In the genomic region with DNA sequence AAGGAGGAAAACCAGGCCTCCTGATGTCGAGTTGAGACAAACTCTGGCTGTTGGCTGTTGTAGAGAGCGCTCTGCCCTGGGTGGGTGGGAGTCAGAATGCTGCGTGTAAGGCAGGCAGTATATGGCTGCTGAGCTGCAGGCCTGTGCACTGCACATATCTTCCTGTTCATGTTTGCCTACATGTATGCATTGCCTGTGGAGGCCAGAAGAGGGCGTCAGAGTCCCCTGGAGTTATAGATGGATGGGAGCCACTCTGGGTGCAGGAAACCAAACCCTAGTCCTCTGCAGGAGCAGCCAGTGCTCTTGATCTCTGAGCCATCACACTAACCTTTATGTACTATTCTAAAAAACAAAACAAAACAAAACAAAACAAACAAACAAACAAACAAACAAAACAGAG, we compare ENCODE assay signal across 26 mouse cellular contexts. TPM values are rescaled to one million over a fixed set of nuclear protein-coding genes. Genes with fewer than 3 reads are reported as not detected.
DNase-seq lines count a peak whose midpoint lies in the region; ATAC-seq and TF ChIP-seq lines count a peak whose summit lies in the region.
"Had no signal": no experiment of that assay in that cellular context is flagged by ENCODE, and none has a peak within 500 bp of the region (broad histone marks: within the 10 kb centered on the region; RNA-seq: fewer than 3 reads in every experiment).

No protein-coding gene starts in this region.

- H3K4me3 ChIP-seq in cerebellum, adult 2 months (replicated peaks; ENCODE audit: insufficient read depth, low read depth, low read length), result no peak overlapping the region
- no peak overlapping the region for H3K4me3 ChIP-seq in liver, embryonic 14.5 days (ENCODE audit: insufficient read depth in 1 of 2, low read depth in 2 of 2, low read length in 2 of 2)
- H3K4me3 ChIP-seq in liver, embryonic 12.5 days, result no peak overlapping the region
- H3K4me3 ChIP-seq in ES-Bruce4 (ENCODE audit: low read depth, low read length), result no peak overlapping the region
- H3K4me3 ChIP-seq in midbrain, embryonic 14.5 days (replicated peaks; ENCODE audit: low read depth, low read length), result no peak overlapping the region
- H3K4me3 ChIP-seq: embryonic facial prominence, embryonic 15.5 days; heart, embryonic 15.5 days; kidney, embryonic 15.5 days; limb, embryonic 12.5 days; liver, embryonic 13.5 days; midbrain, embryonic 13.5 days had no signal

- ATAC-seq in liver, embryonic 14.5 days (ENCODE audit: insufficient read depth), result no peak
- ATAC-seq in liver, embryonic 12.5 days, result no peak
- ATAC-seq in midbrain, embryonic 14.5 days (ENCODE audit: low FRiP score, low TSS enrichment), result no peak
- ATAC-seq: forebrain, embryonic 16.5 days; hindbrain, embryonic 16.5 days; midbrain, embryonic 13.5 days had no signal

- peak; percentile 25; the same call in 1 of the 2 replicates for TF ChIP-seq CTCF in cerebellum, adult 2 months (IDR thresholded peaks at IDR 0.05; ENCODE audit: borderline replicate concordance, insufficient read depth, low read depth, low read length)
- TF ChIP-seq CTCF in liver, embryonic 14.5 days (IDR thresholded peaks at IDR 0.05; ENCODE audit: low read depth), result 0 out of 2 replicates have a peak, but pooled peaks have one; percentile 3
- TF ChIP-seq CTCF in ES-Bruce4 (IDR thresholded peaks at IDR 0.05; ENCODE audit: low read depth, low read length), result peak; percentile 55

- no peaks in the 10 kb centered on the region for H3K4me1 ChIP-seq in cerebellum, adult 2 months (ENCODE audit: control insufficient read depth, insufficient read depth, low read length)
- no peaks in the 10 kb centered on the region for H3K4me1 ChIP-seq in liver, embryonic 14.5 days (replicated peaks; ENCODE audit: control insufficient read depth in 2 of 2, insufficient read depth in 2 of 2, low read length in 1 of 2)
- H3K4me1 ChIP-seq in liver, embryonic 12.5 days, result no peaks in the 10 kb centered on the region
- no peaks in the 10 kb centered on the region for H3K4me1 ChIP-seq in ES-Bruce4 (ENCODE audit: control insufficient read depth, insufficient read depth, low read length)
- no peaks in the 10 kb centered on the region for H3K4me1 ChIP-seq in midbrain, embryonic 14.5 days (ENCODE audit: control insufficient read depth, insufficient read depth, low read length)
- H3K4me1 ChIP-seq: embryonic facial prominence, embryonic 15.5 days; heart, embryonic 15.5 days; kidney, embryonic 15.5 days; limb, embryonic 12.5 days; liver, embryonic 13.5 days; midbrain, embryonic 13.5 days had no signal

- H3K36me3 ChIP-seq in liver, embryonic 14.5 days (replicated peaks; ENCODE audit: control insufficient read depth, insufficient read depth, low read depth), result no peaks in the 10 kb centered on the region
- H3K36me3 ChIP-seq in liver, embryonic 12.5 days, result no peaks in the 10 kb centered on the region
- H3K36me3 ChIP-seq in ES-Bruce4 (ENCODE audit: control insufficient read depth, insufficient read depth, low read length, poor library complexity, severe bottlenecking), result peaks cover 2% of the 10 kb centered on the region; the same call in 1 of the 2 replicates
- H3K36me3 ChIP-seq in midbrain, embryonic 14.5 days (ENCODE audit: control insufficient read depth, insufficient read depth, low read length), result peaks cover 85% of the 10 kb centered on the region
- H3K36me3 ChIP-seq: liver, embryonic 13.5 days had no signal

- H3K27ac ChIP-seq in cerebellum, adult 2 months (ENCODE audit: insufficient read depth, low read length), result no peak overlapping the region
- no peak overlapping the region for H3K27ac ChIP-seq in liver, embryonic 14.5 days
- no peak overlapping the region for H3K27ac ChIP-seq in liver, embryonic 12.5 days
- no peak overlapping the region for H3K27ac ChIP-seq in ES-Bruce4 (ENCODE audit: insufficient read depth, low read length)
- H3K27ac ChIP-seq in midbrain, embryonic 14.5 days (replicated peaks; ENCODE audit: low read depth, low read length), result no peak overlapping the region
- H3K27ac ChIP-seq: embryonic facial prominence, embryonic 15.5 days; heart, embryonic 15.5 days; kidney, embryonic 15.5 days; limb, embryonic 12.5 days; liver, embryonic 13.5 days; midbrain, embryonic 13.5 days had no signal

- TF ChIP-seq EP300 in liver, embryonic 14.5 days (IDR thresholded peaks at IDR 0.05; ENCODE audit: low read depth), result no peak
- TF ChIP-seq EP300 in ES-Bruce4 (IDR thresholded peaks at IDR 0.05; ENCODE audit: insufficient read depth, low read depth, low read length), result no peak

- H3K4me2 ChIP-seq in liver, embryonic 14.5 days (ENCODE audit: low read depth), result no peak overlapping the region
- no peak overlapping the region for H3K4me2 ChIP-seq in liver, embryonic 12.5 days
- H3K4me2 ChIP-seq in midbrain, embryonic 14.5 days (ENCODE audit: low read length), result no peak overlapping the region
- H3K4me2 ChIP-seq: embryonic facial prominence, embryonic 15.5 days; heart, embryonic 15.5 days; kidney, embryonic 15.5 days; limb, embryonic 12.5 days; liver, embryonic 13.5 days; midbrain, embryonic 13.5 days had no signal

- no peak overlapping the region for H3K9ac ChIP-seq in liver, embryonic 14.5 days (replicated peaks)
- no peak overlapping the region for H3K9ac ChIP-seq in liver, embryonic 12.5 days
- no peak overlapping the region for H3K9ac ChIP-seq in ES-Bruce4 (ENCODE audit: low read depth, poor library complexity, severe bottlenecking)
- no peak overlapping the region for H3K9ac ChIP-seq in midbrain, embryonic 14.5 days (replicated peaks; ENCODE audit: low read length)
- H3K9ac ChIP-seq: embryonic facial prominence, embryonic 15.5 days; heart, embryonic 15.5 days; kidney, embryonic 15.5 days; limb, embryonic 12.5 days; liver, embryonic 13.5 days; midbrain, embryonic 13.5 days had no signal

- no peaks in the 10 kb centered on the region for H3K9me3 ChIP-seq in liver, embryonic 14.5 days (ENCODE audit: control insufficient read depth, low read length)
- no peaks in the 10 kb centered on the region for H3K9me3 ChIP-seq in liver, embryonic 12.5 days (replicated peaks)
- H3K9me3 ChIP-seq in ES-Bruce4 (replicated peaks; ENCODE audit: control insufficient read depth, insufficient read depth, low read length, poor library complexity, severe bottlenecking), result no peaks in the 10 kb centered on the region
- H3K9me3 ChIP-seq in midbrain, embryonic 14.5 days (ENCODE audit: control insufficient read depth, low read length), result no peaks in the 10 kb centered on the region
- H3K9me3 ChIP-seq: embryonic facial prominence, embryonic 15.5 days; heart, embryonic 15.5 days; kidney, embryonic 15.5 days; limb, embryonic 12.5 days; liver, embryonic 13.5 days; midbrain, embryonic 13.5 days had no signal

- no peaks in the 10 kb centered on the region for H3K27me3 ChIP-seq in cerebellum, adult 2 months (ENCODE audit: control insufficient read depth, insufficient read depth, low read length)
- no peaks in the 10 kb centered on the region for H3K27me3 ChIP-seq in liver, embryonic 14.5 days (ENCODE audit: control insufficient read depth, insufficient read depth, low read length)
- no peaks in the 10 kb centered on the region for H3K27me3 ChIP-seq in liver, embryonic 12.5 days (replicated peaks)
- H3K27me3 ChIP-seq in ES-Bruce4 (ENCODE audit: control insufficient read depth, insufficient read depth, low read length, poor library complexity, severe bottlenecking), result no peaks in the 10 kb centered on the region
- no peaks in the 10 kb centered on the region for H3K27me3 ChIP-seq in midbrain, embryonic 14.5 days (ENCODE audit: control insufficient read depth, insufficient read depth, low read length)
- H3K27me3 ChIP-seq: embryonic facial prominence, embryonic 15.5 days; heart, embryonic 15.5 days; kidney, embryonic 15.5 days; limb, embryonic 12.5 days; liver, embryonic 13.5 days; midbrain, embryonic 13.5 days had no signal

- no peak for DNase-seq in cerebellum, adult 2 months
- DNase-seq in cerebellum, adult 9-10 months, result no peak
- DNase-seq in liver, embryonic 14.5 days (ENCODE audit: low read depth in 3 of 3, low spot score in 3 of 3), result no peak
- DNase-seq in induced T-regulatory cell, adult 2 months (ENCODE audit: low read depth), result peak; percentile 8
- no peak for DNase-seq in midbrain, embryonic 14.5 days
- no peak for DNase-seq in adipocyte (ENCODE audit: low spot score)
- DNase-seq: adrenal gland, postnatal 14 days; cerebellum, adult 8-10 months; gastrocnemius, postnatal 36 days; heart, postnatal 4 days; kidney, adult 11 months; liver, embryonic 13.5 days; right cerebral cortex, postnatal 14 days; thymus, postnatal 14 days had no signal

- 76% methylated on average over 4 of the region's 4 CpGs for WGBS in cerebellum, adult 2 months
- 43% methylated on average over 4 of the region's 4 CpGs for WGBS in liver, embryonic 14.5 days (ENCODE audit: insufficient replicate concordance)
- WGBS in liver, embryonic 12.5 days (ENCODE audit: insufficient replicate concordance), result 57% methylated on average over 4 of the region's 4 CpGs
- whole genome bisulfite sequencing in midbrain, embryonic 14.5 days, result 92% methylated on average over 4 of the region's 4 CpGs

- TF ChIP-seq POLR2A in cerebellum, adult 2 months (IDR thresholded peaks at IDR 0.05; ENCODE audit: borderline replicate concordance, insufficient read depth, low read length), result no peak
- no peak for TF ChIP-seq POLR2A in ES-Bruce4 (IDR thresholded peaks at IDR 0.05; ENCODE audit: insufficient read depth, low read length)

RNA-seq across cellular contexts. Expression of gene Bcl2l10, which starts 13.1 kb away (rescaled TPM):
- polyA plus RNA-seq in cerebellum, adult 2 months (2012; rRNA removed), result 0.17 and 0.25 TPM in 2 replicates
- not detected in 2 replicates for polyA plus RNA-seq in liver, embryonic 14.5 days (2012; rRNA removed)
- not detected in 2 replicates for polyA plus RNA-seq in liver, embryonic 14.5 days (2014; fragmentation: Nextera tagmentation; extraction: Ambion mirVana)
- not detected in 2 replicates for polyA plus RNA-seq in liver, embryonic 12.5 days (2016; fragmentation: Nextera tagmentation; extraction: Ambion mirVana)
- not detected in 2 replicates for polyA plus RNA-seq in ES-Bruce4 (2011; ENCODE audit: insufficient read depth, insufficient read length, low read depth, missing spikeins)
- not detected in 2 replicates for polyA plus RNA-seq in midbrain, embryonic 14.5 days (2014; fragmentation: Nextera tagmentation; extraction: Ambion mirVana)
- polyA plus RNA-seq: embryonic facial prominence, embryonic 15.5 days; forebrain, embryonic 16.5 days; heart, embryonic 15.5 days; hindbrain, embryonic 16.5 days; kidney, embryonic 15.5 days; large intestine, adult 2 months; limb, embryonic 12.5 days; liver, embryonic 13.5 days; lung, embryonic 16.5 days; midbrain, embryonic 13.5 days; neural tube, embryonic 11.5 days had no signal

RNA-seq across cellular contexts. Expression of gene Gnb5, which starts 28.4 kb away (rescaled TPM):
- polyA plus RNA-seq in cerebellum, adult 2 months (2012; rRNA removed), result 194 and 215 TPM in 2 replicates
- polyA plus RNA-seq in liver, embryonic 14.5 days (2012; rRNA removed), result 0.89 and 1.1 TPM in 2 replicates
- 1.2 TPM in 2 replicates for polyA plus RNA-seq in liver, embryonic 14.5 days (2014; fragmentation: Nextera tagmentation; extraction: Ambion mirVana)
- polyA plus RNA-seq in liver, embryonic 12.5 days (2016; fragmentation: Nextera tagmentation; extraction: Ambion mirVana), result 3.5 and 3.9 TPM in 2 replicates
- 3.3 and 6.5 TPM in 2 replicates for polyA plus RNA-seq in ES-Bruce4 (2011; ENCODE audit: insufficient read depth, insufficient read length, low read depth, missing spikeins)
- polyA plus RNA-seq in midbrain, embryonic 14.5 days (2014; fragmentation: Nextera tagmentation; extraction: Ambion mirVana), result 69.6 and 70.1 TPM in 2 replicates

Comparison
In these comparisons a context has a peak if more than half of its experiments do, and no peak if none do; other contexts are left out.
1. CTCF ChIP-seq: peak in every context shown above with its lines; median percentile 55 in ES-Bruce4; 25 in cerebellum, adult 2 months; 3 in liver, embryonic 14.5 days.